9 mouse cellular contexts compared by ENCODE assay signal in the genomic region with DNA sequence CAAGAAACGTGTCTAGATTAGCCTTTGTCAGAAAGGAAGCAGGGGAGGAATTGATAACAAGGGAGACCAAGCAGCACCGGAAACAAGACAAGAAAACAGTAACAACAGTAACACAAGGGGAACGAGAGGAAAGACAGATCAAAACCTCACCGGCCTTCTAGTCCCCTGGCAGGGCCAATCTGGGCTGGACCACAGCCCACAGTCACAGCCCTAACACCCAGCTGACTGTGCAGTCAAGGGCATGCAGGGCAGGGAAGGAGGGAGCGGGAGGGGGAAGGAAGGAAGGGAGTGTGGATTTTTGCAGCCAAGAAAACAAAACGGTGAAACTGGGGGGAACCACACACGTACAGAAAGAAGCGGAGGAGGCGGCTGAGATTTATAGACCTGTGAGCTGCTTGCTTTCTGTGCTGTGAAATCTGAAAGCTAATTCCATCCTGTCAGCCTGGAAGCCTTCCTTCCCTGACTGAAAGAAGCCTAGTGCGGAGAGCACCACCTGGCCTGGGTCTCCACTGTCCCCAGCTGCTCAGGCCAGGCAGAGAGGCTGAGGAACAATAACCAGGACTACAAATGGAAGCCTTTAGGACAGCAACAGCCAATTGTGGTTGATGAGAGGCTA. TPM values are rescaled to one million over a fixed set of nuclear protein-coding genes. Genes with fewer than 3 reads are reported as not detected.
A peak's percentile ranks its signal among the peaks of the same experiment; 100 is the strongest.
DNase-seq lines count a peak whose midpoint lies in the region; ATAC-seq and TF ChIP-seq lines count a peak whose summit lies in the region.
"Had no signal": no experiment of that assay in that cellular context is flagged by ENCODE, and none has a peak within 500 bp of the region (broad histone marks: within the 10 kb centered on the region; RNA-seq: fewer than 3 reads in every experiment).

No protein-coding gene starts in this region.

- H3K9ac ChIP-seq in intestine, embryonic 14.5 days (ENCODE audit: low read length): no peak overlapping the region
- H3K9ac ChIP-seq in intestine, postnatal 0 days (ENCODE audit: low read depth, low read length): no peak overlapping the region
- no peak overlapping the region for H3K9ac ChIP-seq in embryonic facial prominence, embryonic 12.5 days
- H3K9ac ChIP-seq in hindbrain, postnatal 0 days (replicated peaks; ENCODE audit: low read length): no peak overlapping the region
- no peak overlapping the region for H3K9ac ChIP-seq in liver, embryonic 14.5 days (replicated peaks)

- no peak for TF ChIP-seq EP300 in liver, embryonic 14.5 days (IDR thresholded peaks at IDR 0.05; ENCODE audit: low read depth)

- H3K4me3 ChIP-seq in intestine, embryonic 14.5 days (ENCODE audit: low read depth, low read length): no peak overlapping the region
- H3K4me3 ChIP-seq in intestine, postnatal 0 days (ENCODE audit: low read depth, low read length): no peak overlapping the region
- H3K4me3 ChIP-seq in embryonic facial prominence, embryonic 12.5 days: no peak overlapping the region
- no peak overlapping the region for H3K4me3 ChIP-seq in hindbrain, postnatal 0 days (ENCODE audit: low read length)
- no peak overlapping the region for H3K4me3 ChIP-seq in liver, embryonic 14.5 days (ENCODE audit: insufficient read depth in 1 of 2, low read depth in 2 of 2, low read length in 2 of 2)

- H3K36me3 ChIP-seq in intestine, embryonic 14.5 days (ENCODE audit: control insufficient read depth, insufficient read depth, low read length): peaks cover 9% of the 10 kb centered on the region; the same call in 1 of the 2 replicates
- peaks cover 20% of the 10 kb centered on the region for H3K36me3 ChIP-seq in intestine, postnatal 0 days (ENCODE audit: control insufficient read depth, insufficient read depth)
- H3K36me3 ChIP-seq in embryonic facial prominence, embryonic 12.5 days: peaks cover 18% of the 10 kb centered on the region
- H3K36me3 ChIP-seq in hindbrain, postnatal 0 days (ENCODE audit: insufficient read depth, low read length): no peaks in the 10 kb centered on the region
- H3K36me3 ChIP-seq in liver, embryonic 14.5 days (replicated peaks; ENCODE audit: control insufficient read depth, insufficient read depth, low read depth): no peaks in the 10 kb centered on the region

- TF ChIP-seq CTCF in intestine, postnatal 0 days (IDR thresholded peaks at IDR 0.05; ENCODE audit: low read depth): no peak
- TF ChIP-seq CTCF in hindbrain, postnatal 0 days (IDR thresholded peaks at IDR 0.05; ENCODE audit: low read depth): no peak
- TF ChIP-seq CTCF in liver, embryonic 14.5 days (IDR thresholded peaks at IDR 0.05; ENCODE audit: low read depth): no peak

- H3K4me1 ChIP-seq in intestine, embryonic 14.5 days (replicated peaks; ENCODE audit: control insufficient read depth, insufficient read depth, low read length): no peaks in the 10 kb centered on the region
- H3K4me1 ChIP-seq in intestine, postnatal 0 days (replicated peaks; ENCODE audit: control insufficient read depth, insufficient read depth, low read length): no peaks in the 10 kb centered on the region
- no peaks in the 10 kb centered on the region for H3K4me1 ChIP-seq in embryonic facial prominence, embryonic 12.5 days
- H3K4me1 ChIP-seq in hindbrain, postnatal 0 days (ENCODE audit: insufficient read depth, low read length): no peaks in the 10 kb centered on the region
- no peaks in the 10 kb centered on the region; a peak in 1 of 4 replicates for H3K4me1 ChIP-seq in liver, embryonic 14.5 days (replicated peaks; ENCODE audit: control insufficient read depth in 2 of 2, insufficient read depth in 2 of 2, low read length in 1 of 2)

- H3K4me2 ChIP-seq in intestine, embryonic 14.5 days (ENCODE audit: low read length): no peak overlapping the region
- H3K4me2 ChIP-seq in intestine, postnatal 0 days (replicated peaks; ENCODE audit: low read depth): no peak overlapping the region
- no peak overlapping the region for H3K4me2 ChIP-seq in embryonic facial prominence, embryonic 12.5 days (replicated peaks)
- no peak overlapping the region for H3K4me2 ChIP-seq in hindbrain, postnatal 0 days (ENCODE audit: low read depth, low read length)
- no peak overlapping the region for H3K4me2 ChIP-seq in liver, embryonic 14.5 days (ENCODE audit: low read depth)

- no peaks in the 10 kb centered on the region for H3K9me3 ChIP-seq in intestine, embryonic 14.5 days (ENCODE audit: control insufficient read depth, low read length)
- H3K9me3 ChIP-seq in intestine, postnatal 0 days (ENCODE audit: control insufficient read depth): no peaks in the 10 kb centered on the region
- H3K9me3 ChIP-seq in embryonic facial prominence, embryonic 12.5 days: no peaks in the 10 kb centered on the region
- no peaks in the 10 kb centered on the region for H3K9me3 ChIP-seq in hindbrain, postnatal 0 days (ENCODE audit: low read length)
- H3K9me3 ChIP-seq in liver, embryonic 14.5 days (ENCODE audit: control insufficient read depth, low read length): no peaks in the 10 kb centered on the region

- no peaks in the 10 kb centered on the region for H3K27me3 ChIP-seq in intestine, embryonic 14.5 days (replicated peaks; ENCODE audit: control insufficient read depth, insufficient read depth, low read length)
- no peaks in the 10 kb centered on the region for H3K27me3 ChIP-seq in intestine, postnatal 0 days (replicated peaks; ENCODE audit: control insufficient read depth, insufficient read depth, low read length)
- no peaks in the 10 kb centered on the region for H3K27me3 ChIP-seq in embryonic facial prominence, embryonic 12.5 days
- no peaks in the 10 kb centered on the region for H3K27me3 ChIP-seq in hindbrain, postnatal 0 days (ENCODE audit: insufficient read depth, low read length)
- H3K27me3 ChIP-seq in liver, embryonic 14.5 days (ENCODE audit: control insufficient read depth, insufficient read depth, low read length): no peaks in the 10 kb centered on the region

- 45% methylated on average over 10 of the region's 10 CpGs for WGBS in intestine, embryonic 14.5 days
- WGBS in intestine, postnatal 0 days: 61% methylated on average over 10 of the region's 10 CpGs
- WGBS in embryonic facial prominence, embryonic 12.5 days: 74% methylated on average over 10 of the region's 10 CpGs
- WGBS in hindbrain, postnatal 0 days: 43% methylated on average over 10 of the region's 10 CpGs
- 29% methylated on average over 10 of the region's 10 CpGs for WGBS in liver, embryonic 14.5 days (ENCODE audit: insufficient replicate concordance)

- no peak for ATAC-seq in intestine, embryonic 14.5 days (replicated peaks; ENCODE audit: low FRiP score, low TSS enrichment, low read depth)
- no peak for ATAC-seq in intestine, postnatal 0 days
- no peak for ATAC-seq in embryonic facial prominence, embryonic 12.5 days (ENCODE audit: insufficient number of reproducible peaks, insufficient read depth, low FRiP score, low TSS enrichment)
- peak; percentile 65 for ATAC-seq in hindbrain, postnatal 0 days
- peak; percentile 28; the same call in 1 of the 2 replicates for ATAC-seq in liver, embryonic 14.5 days (ENCODE audit: insufficient read depth)

- DNase-seq in intestine, embryonic 14.5 days (ENCODE audit: low spot score): no peak
- no peak for DNase-seq in hindbrain, postnatal 0 days (ENCODE audit: low spot score)
- DNase-seq in liver, embryonic 14.5 days (ENCODE audit: low read depth in 3 of 3, low spot score in 3 of 3): no peak
- DNase-seq in testis, postnatal 10 days (ENCODE audit: low spot score): peak; percentile 67
- DNase-seq in spleen, adult 18-20 months: no peak
- no peak for DNase-seq in layer of hippocampus, postnatal 25 days (ENCODE audit: extremely low spot score in 1 of 2, low spot score in 1 of 2)

- peak overlapping the region; percentile 36; the same call in 1 of the 2 replicates for H3K27ac ChIP-seq in intestine, embryonic 14.5 days (ENCODE audit: low read depth)
- no peak overlapping the region for H3K27ac ChIP-seq in intestine, postnatal 0 days (ENCODE audit: low read depth, low read length)
- 0 out of 2 replicates have a peak overlapping the region, but pooled peaks have one; percentile 25 for H3K27ac ChIP-seq in embryonic facial prominence, embryonic 12.5 days
- peak overlapping the region; percentile 73 for H3K27ac ChIP-seq in hindbrain, postnatal 0 days
- no peak overlapping the region for H3K27ac ChIP-seq in liver, embryonic 14.5 days

RNA-seq across cellular contexts. Expression of a gene that starts 13.4 kb away (rescaled TPM):
- 6.6 and 7.1 TPM in 2 replicates for polyA plus RNA-seq in intestine, embryonic 14.5 days (2014; fragmentation: Nextera tagmentation; extraction: Ambion mirVana)
- 2.9 and 3.1 TPM in 2 replicates for polyA plus RNA-seq in intestine, postnatal 0 days (2015; fragmentation: Nextera tagmentation; extraction: Ambion mirVana)
- polyA plus RNA-seq in embryonic facial prominence, embryonic 12.5 days (2016; fragmentation: Nextera tagmentation; extraction: Ambion mirVana): 9.0 and 10.1 TPM in 2 replicates
- total RNA-seq in hindbrain, postnatal 0 days (2014; rRNA removed): 4.8 and 6.8 TPM in 2 replicates
- 2.5 and 3.9 TPM in 2 replicates for polyA plus RNA-seq in hindbrain, postnatal 0 days (2015; fragmentation: Nextera tagmentation; extraction: Ambion mirVana)
- polyA plus RNA-seq in liver, embryonic 14.5 days (2012; rRNA removed): 2.2 and 4.3 TPM in 2 replicates
- polyA plus RNA-seq in liver, embryonic 14.5 days (2014; fragmentation: Nextera tagmentation; extraction: Ambion mirVana): 1.1 and 1.9 TPM in 2 replicates
- total RNA-seq in layer of hippocampus, postnatal 25 days (2021): 1 to 10 TPM; 5.4 to 8.4 TPM

RNA-seq across cellular contexts. Expression of a gene that starts 15.1 kb away (rescaled TPM):
- polyA plus RNA-seq in intestine, embryonic 14.5 days (2014; fragmentation: Nextera tagmentation; extraction: Ambion mirVana): 14.5 and 19.0 TPM in 2 replicates
- 13.1 and 15.1 TPM in 2 replicates for polyA plus RNA-seq in intestine, postnatal 0 days (2015; fragmentation: Nextera tagmentation; extraction: Ambion mirVana)
- 67.8 and 69.0 TPM in 2 replicates for polyA plus RNA-seq in embryonic facial prominence, embryonic 12.5 days (2016; fragmentation: Nextera tagmentation; extraction: Ambion mirVana)
- 9.8 and 11.2 TPM in 2 replicates for total RNA-seq in hindbrain, postnatal 0 days (2014; rRNA removed)
- polyA plus RNA-seq in hindbrain, postnatal 0 days (2015; fragmentation: Nextera tagmentation; extraction: Ambion mirVana): 5.7 and 6.1 TPM in 2 replicates
- 3.7 TPM in 2 replicates for polyA plus RNA-seq in liver, embryonic 14.5 days (2012; rRNA removed)
- polyA plus RNA-seq in liver, embryonic 14.5 days (2014; fragmentation: Nextera tagmentation; extraction: Ambion mirVana): 1.0 and 1.8 TPM in 2 replicates
- 1 to 10 TPM; 1.3 to 2.4 TPM for total RNA-seq in layer of hippocampus, postnatal 25 days (2021)

RNA-seq across cellular contexts. Expression of a gene that starts 25.4 kb away (rescaled TPM):
- 395 and 412 TPM in 2 replicates for polyA plus RNA-seq in intestine, embryonic 14.5 days (2014; fragmentation: Nextera tagmentation; extraction: Ambion mirVana)
- 246 and 274 TPM in 2 replicates for polyA plus RNA-seq in intestine, postnatal 0 days (2015; fragmentation: Nextera tagmentation; extraction: Ambion mirVana)
- 381 and 403 TPM in 2 replicates for polyA plus RNA-seq in embryonic facial prominence, embryonic 12.5 days (2016; fragmentation: Nextera tagmentation; extraction: Ambion mirVana)
- 181 and 204 TPM in 2 replicates for total RNA-seq in hindbrain, postnatal 0 days (2014; rRNA removed)
- polyA plus RNA-seq in hindbrain, postnatal 0 days (2015; fragmentation: Nextera tagmentation; extraction: Ambion mirVana): 411 and 417 TPM in 2 replicates
- 95.4 and 111 TPM in 2 replicates for polyA plus RNA-seq in liver, embryonic 14.5 days (2012; rRNA removed)
- polyA plus RNA-seq in liver, embryonic 14.5 days (2014; fragmentation: Nextera tagmentation; extraction: Ambion mirVana): 205 and 223 TPM in 2 replicates
- total RNA-seq in layer of hippocampus, postnatal 25 days (2021): 100 to 1,000 TPM; 208 to 218 TPM

RNA-seq across cellular contexts. Expression of a gene that starts 28.8 kb away (rescaled TPM):
- not detected in 2 replicates for polyA plus RNA-seq in intestine, embryonic 14.5 days (2014; fragmentation: Nextera tagmentation; extraction: Ambion mirVana)
- not detected in 2 replicates for polyA plus RNA-seq in intestine, postnatal 0 days (2015; fragmentation: Nextera tagmentation; extraction: Ambion mirVana)
- polyA plus RNA-seq in embryonic facial prominence, embryonic 12.5 days (2016; fragmentation: Nextera tagmentation; extraction: Ambion mirVana): 0.05 and 0.10 TPM in 2 replicates
- total RNA-seq in hindbrain, postnatal 0 days (2014; rRNA removed): 0.05 TPM in 1 of 2 replicates, not detected in the other
- 0.16 and 0.21 TPM in 2 replicates for polyA plus RNA-seq in hindbrain, postnatal 0 days (2015; fragmentation: Nextera tagmentation; extraction: Ambion mirVana)
- polyA plus RNA-seq in liver, embryonic 14.5 days (2012; rRNA removed): not detected in 2 replicates
- polyA plus RNA-seq in liver, embryonic 14.5 days (2014; fragmentation: Nextera tagmentation; extraction: Ambion mirVana): 0.03 TPM in 1 of 2 replicates, not detected in the other
- under 1 TPM; 0.16 to 0.32 TPM for total RNA-seq in layer of hippocampus, postnatal 25 days (2021)
- total RNA-seq: heart, postnatal 36 days had no signal

RNA-seq across cellular contexts. Expression of a gene that starts 38.0 kb away (rescaled TPM):
- polyA plus RNA-seq in intestine, embryonic 14.5 days (2014; fragmentation: Nextera tagmentation; extraction: Ambion mirVana): 57.9 and 58.2 TPM in 2 replicates
- 28.2 and 29.4 TPM in 2 replicates for polyA plus RNA-seq in intestine, postnatal 0 days (2015; fragmentation: Nextera tagmentation; extraction: Ambion mirVana)
- 50.5 and 52.3 TPM in 2 replicates for polyA plus RNA-seq in embryonic facial prominence, embryonic 12.5 days (2016; fragmentation: Nextera tagmentation; extraction: Ambion mirVana)
- total RNA-seq in hindbrain, postnatal 0 days (2014; rRNA removed): 19.1 and 28.9 TPM in 2 replicates
- polyA plus RNA-seq in hindbrain, postnatal 0 days (2015; fragmentation: Nextera tagmentation; extraction: Ambion mirVana): 21.2 and 23.8 TPM in 2 replicates
- polyA plus RNA-seq in liver, embryonic 14.5 days (2012; rRNA removed): 16.5 and 24.2 TPM in 2 replicates
- polyA plus RNA-seq in liver, embryonic 14.5 days (2014; fragmentation: Nextera tagmentation; extraction: Ambion mirVana): 31.6 and 33.7 TPM in 2 replicates
- 1 to 10 TPM; 2.4 to 3.9 TPM for total RNA-seq in layer of hippocampus, postnatal 25 days (2021)

Comparison
In these comparisons a context has a peak if more than half of its experiments do, and no peak if none do; other contexts are left out.
1. H3K27ac ChIP-seq: peak in intestine, embryonic 14.5 days (single experiment), embryonic facial prominence, embryonic 12.5 days (single experiment) and hindbrain, postnatal 0 days (single experiment); none in intestine, postnatal 0 days (single experiment) and liver, embryonic 14.5 days (single experiment).
2. ATAC-seq: peak in hindbrain, postnatal 0 days (single experiment) and liver, embryonic 14.5 days (single experiment); none in intestine, embryonic 14.5 days (single experiment), intestine, postnatal 0 days (single experiment) and embryonic facial prominence, embryonic 12.5 days (single experiment).